Mouse (Mus musculus) c-Kit-positive CD71-positive TER-119-negative erythroid progenitor cells, embryonic 14.5 days (primary cell): Measurements from ENCODE around the gene Rsad1.

Source experiments
- DNase-seq: peaks from one replicate; pipeline ENCODE4 v3.0.0-alpha.2; 2013; ENCODE audit warnings: low read depth

Rsad1 gene

DNA sequence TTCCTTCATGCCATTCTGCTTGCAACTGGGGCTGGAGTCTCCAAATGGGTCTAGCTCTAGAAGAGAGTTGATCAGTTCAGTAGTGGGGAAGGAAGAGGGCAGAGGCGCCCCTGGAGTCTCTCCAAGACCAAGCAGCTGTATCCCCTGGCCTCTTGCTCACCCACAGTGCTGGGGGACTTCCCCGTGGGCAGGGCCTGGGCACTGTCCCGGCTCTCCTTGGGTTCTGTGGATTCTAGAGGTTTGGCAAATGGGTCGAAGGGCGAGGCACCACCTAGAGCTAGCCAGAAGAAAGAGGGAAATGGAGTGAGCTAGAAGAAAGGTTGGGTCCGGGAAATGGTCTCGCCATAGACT, 57.3 kb downstream of the Rsad1 start:
- DNase-seq: no peak

DNA sequence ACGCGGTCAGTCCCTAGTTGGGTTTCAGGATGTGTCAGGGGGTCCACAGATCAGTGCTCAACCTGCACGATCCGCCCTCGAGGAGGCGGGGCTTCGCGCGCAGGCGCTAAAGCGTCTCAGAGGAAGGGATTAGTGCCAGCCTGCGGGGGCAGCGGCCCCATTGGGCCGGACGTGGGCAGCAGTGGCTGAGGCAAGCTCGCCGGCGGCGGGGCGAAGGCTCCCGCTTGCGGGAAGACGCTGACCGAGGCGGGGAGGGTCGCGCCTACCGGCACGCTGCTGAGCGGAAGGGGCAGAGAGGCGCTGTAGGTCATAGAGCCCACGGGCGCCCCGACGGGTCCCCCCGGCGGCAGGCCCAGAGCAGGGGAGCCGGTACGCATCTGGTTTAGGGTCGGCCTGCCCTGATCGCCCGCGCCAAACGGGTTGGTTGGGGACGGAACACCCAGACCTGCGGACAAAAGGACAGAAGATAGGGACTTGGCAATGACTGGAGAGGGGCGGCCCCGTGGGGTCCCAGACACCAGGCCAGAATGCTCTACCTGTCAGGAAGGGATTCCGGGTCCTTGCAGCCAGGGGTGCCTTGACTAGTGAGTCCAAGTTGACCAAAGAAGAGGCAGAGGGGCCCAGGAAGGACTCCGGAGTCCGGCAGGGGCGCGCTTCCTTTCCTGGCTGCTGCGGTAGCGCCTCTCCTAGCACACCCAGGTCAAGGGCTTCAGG, 57.9 kb downstream of the Rsad1 start:
- no peak for DNase-seq
